Mouse (Mus musculus) CH12.LX (cell line): ENCODE results near the gene Polr2f. TPM values are rescaled to one million over a fixed set of nuclear protein-coding genes. Genes with fewer than 3 reads are reported as not detected.
A peak's percentile ranks its signal among the peaks of the same experiment; 100 is the strongest.

Experiments
- DNase-seq: peaks from one replicate; pipeline ENCODE4 v3.0.0-alpha.2; 2013; ENCODE audit errors: extremely low read depth
- H3K27ac ChIP-seq: 2 replicates; pipeline ENCODE4 v1.5.1; 2012; ENCODE audit warnings: low read depth, mild to moderate bottlenecking, control low read depth, moderate library complexity; ENCODE audit not compliant: insufficient read depth
- H3K27me3 ChIP-seq: replicated peaks from 2 replicates; pipeline ENCODE3; 2012; ENCODE audit warnings: inconsistent platforms
- H3K36me3 ChIP-seq, 2 experiments: replicated peaks in 1 of 2; 2 replicates each; pipeline versions ENCODE3 to v1.6.1; 2012; ENCODE audit warnings: inconsistent platforms in 1 of 2, low read length in 1 of 2, mild to moderate bottlenecking in 1 of 2, mixed read lengths in 1 of 2, moderate library complexity in 1 of 2; ENCODE audit not compliant: control insufficient read depth in 1 of 2, insufficient read depth in 1 of 2
- H3K4me1 ChIP-seq, 2 experiments: 2 replicates each; pipeline ENCODE4 v1.6.1; 2012; ENCODE audit warnings: inconsistent platforms in 1 of 2, moderate library complexity in 1 of 2; ENCODE audit not compliant: insufficient read depth in 2 of 2, control insufficient read depth in 1 of 2
- H3K4me2 ChIP-seq: 2 replicates; pipeline ENCODE4 v1.6.1; 2012; ENCODE audit warnings: low read depth, mild to moderate bottlenecking, control low read depth; ENCODE audit not compliant: poor library complexity, insufficient read depth, severe bottlenecking
- H3K4me3 ChIP-seq, 3 experiments: fragments of 150-350 bp in 1 of 3; sonication (generic) in 1 of 3; replicated peaks in 1 of 3; 2 replicates each; pipeline versions ENCODE3 to v1.5.1; 2011 to 2012; ENCODE audit warnings: low read depth in 2 of 3, low read length in 2 of 3, mild to moderate bottlenecking in 2 of 3, moderate library complexity in 2 of 3, control low read depth in 1 of 3, improper control_type of control experiment in 1 of 3, inconsistent platforms in 1 of 3, mixed read lengths in 1 of 3; ENCODE audit not compliant: poor library complexity in 1 of 3
- H3K79me2 ChIP-seq: replicated peaks from 2 replicates; pipeline ENCODE4 v1.6.1; 2012; ENCODE audit warnings: mild to moderate bottlenecking, moderate library complexity; ENCODE audit not compliant: control insufficient read depth, poor library complexity, insufficient read depth, severe bottlenecking; ENCODE audit errors: extremely low read depth
- H3K9ac ChIP-seq: 2 replicates; pipeline ENCODE4 v1.6.1; 2012; ENCODE audit warnings: low read depth, mild to moderate bottlenecking, control low read depth, moderate library complexity; ENCODE audit not compliant: insufficient read depth
- H3K9me3 ChIP-seq: replicated peaks from 2 replicates; pipeline ENCODE3; 2012; ENCODE audit warnings: low read length, inconsistent platforms, mixed read lengths
- CTCF ChIP-seq, 2 experiments: IDR thresholded peaks in 1 of 2; conservative IDR thresholded peaks in 1 of 2; 2 replicates each; pipeline ENCODE4 v1.5.1; 2011 to 2012; ENCODE audit warnings: low read depth in 2 of 2, low read length in 2 of 2, improper control_type of control experiment in 1 of 2, inconsistent platforms in 1 of 2, mild to moderate bottlenecking in 1 of 2, moderate library complexity in 1 of 2
- E2F4 ChIP-seq: IDR thresholded peaks from 2 replicates; pipeline ENCODE4 v1.6.1; 2011; ENCODE audit warnings: low read depth, low read length, improper control_type of control experiment; ENCODE audit not compliant: insufficient replicate concordance
- ETS1 ChIP-seq: conservative IDR thresholded peaks from 2 replicates; pipeline ENCODE4 v1.6.1; 2012; ENCODE audit warnings: low read depth, mild to moderate bottlenecking, inconsistent platforms, low read length, improper control_type of control experiment, moderate library complexity
- GABPA ChIP-seq: IDR thresholded peaks from 2 replicates; pipeline ENCODE4 v1.6.1; 2012; ENCODE audit warnings: low read depth, low read length, improper control_type of control experiment, inconsistent platforms; ENCODE audit not compliant: insufficient replicate concordance
- IRF4 ChIP-seq: IDR thresholded peaks from 2 replicates; pipeline ENCODE4 v1.6.1; 2014; ENCODE audit warnings: low read depth, mild to moderate bottlenecking, inconsistent platforms, low read length, improper control_type of control experiment
- JUND ChIP-seq: conservative IDR thresholded peaks from 2 replicates; pipeline ENCODE4 v1.6.1; 2011; ENCODE audit warnings: low read depth, low read length, improper control_type of control experiment
- KAT2A ChIP-seq: IDR thresholded peaks from 2 replicates; pipeline ENCODE4 v1.6.1; 2012; ENCODE audit warnings: low read length, improper control_type of control experiment, inconsistent platforms; ENCODE audit not compliant: insufficient replicate concordance
- MAX ChIP-seq: IDR thresholded peaks from 2 replicates; pipeline ENCODE4 v1.6.1; 2011; ENCODE audit warnings: low read length, improper control_type of control experiment
- MEF2A ChIP-seq: IDR thresholded peaks from 2 replicates; pipeline ENCODE4 v1.6.1; 2014; ENCODE audit warnings: low read depth, mild to moderate bottlenecking, inconsistent platforms, low read length, improper control_type of control experiment, borderline replicate concordance
- MYC ChIP-seq: IDR thresholded peaks from 2 replicates; pipeline ENCODE4 v1.6.1; 2011; ENCODE audit warnings: low read depth, mild to moderate bottlenecking, improper control_type of control experiment, low read length
- NRF1 ChIP-seq: IDR thresholded peaks from 2 replicates; pipeline ENCODE4 v1.6.1; 2014; ENCODE audit warnings: low read depth, mild to moderate bottlenecking, inconsistent platforms, low read length, improper control_type of control experiment, moderate library complexity
- POLR2A ChIP-seq: IDR thresholded peaks from 2 replicates; pipeline ENCODE4 v1.6.1; 2011; ENCODE audit warnings: low read depth, mild to moderate bottlenecking, improper control_type of control experiment, low read length
- RAD21 ChIP-seq: IDR thresholded peaks from 2 replicates; pipeline ENCODE4 v1.6.1; 2011; ENCODE audit warnings: low read depth, mild to moderate bottlenecking, low read length, improper control_type of control experiment, moderate library complexity
- SIN3A ChIP-seq: IDR thresholded peaks from 2 replicates; pipeline ENCODE4 v1.6.1; 2012; ENCODE audit warnings: low read length, improper control_type of control experiment, inconsistent platforms
- TBP ChIP-seq: conservative IDR thresholded peaks from 2 replicates; pipeline ENCODE4 v1.6.1; 2011; ENCODE audit warnings: low read depth, low read length, improper control_type of control experiment
- USF2 ChIP-seq: conservative IDR thresholded peaks from 2 replicates; pipeline ENCODE4 v1.6.1; 2011; ENCODE audit warnings: low read depth, low read length, improper control_type of control experiment
- ZKSCAN1 ChIP-seq: IDR thresholded peaks from 2 replicates; pipeline ENCODE4 v1.6.1; 2012; ENCODE audit warnings: low read depth, inconsistent platforms, low read length, improper control_type of control experiment, borderline replicate concordance
- ZNF384 ChIP-seq: IDR thresholded peaks from 2 replicates; pipeline ENCODE4 v1.6.1; 2012; ENCODE audit warnings: low read depth, low read length, improper control_type of control experiment, inconsistent platforms
- dilution Hi-C: fragments of 300-500 bp; cut with MboI; formaldehyde crosslinking; loops from 2 replicates; pipeline ENCODE4 v1.14.3; 2020; ENCODE audit warnings: low sequenced_read_pairs; ENCODE audit not compliant: extremely low pct_unique_long_range_greater_than_20kb, extremely low pct_ligation_motif_present
- in situ Hi-C: fragments of 300-500 bp; cut with MboI; formaldehyde crosslinking; loops from 3 replicates; pipeline ENCODE4 v1.14.3; 2019; ENCODE audit warnings: low sequenced_read_pairs, low pct_ligation_motif_present, low pct_unique_long_range_greater_than_20kb, mixed read lengths
- polyA plus RNA-seq: library from polyadenylated mRNA; unstranded; fragments of >175 nt; gene quantifications from 2 replicates; pipeline ENCODE4 v1.2.1, GENCODE M21; 2012; ENCODE audit warnings: low read depth; ENCODE audit not compliant: insufficient read length
- total RNA-seq, 2 experiments: library from RNA; depleted of rRNA; stranded (reverse); fragments of 300-350 nt in 1 of 2; fragments of >200 nt in 1 of 2; gene quantifications; 2 replicates each; pipeline ENCODE4 v1.2.3; 2012 to 2014

Gene Polr2f
- total and polyA plus RNA-seq, 3 experiments = 218 to 414 (median 286) TPM

DNA sequence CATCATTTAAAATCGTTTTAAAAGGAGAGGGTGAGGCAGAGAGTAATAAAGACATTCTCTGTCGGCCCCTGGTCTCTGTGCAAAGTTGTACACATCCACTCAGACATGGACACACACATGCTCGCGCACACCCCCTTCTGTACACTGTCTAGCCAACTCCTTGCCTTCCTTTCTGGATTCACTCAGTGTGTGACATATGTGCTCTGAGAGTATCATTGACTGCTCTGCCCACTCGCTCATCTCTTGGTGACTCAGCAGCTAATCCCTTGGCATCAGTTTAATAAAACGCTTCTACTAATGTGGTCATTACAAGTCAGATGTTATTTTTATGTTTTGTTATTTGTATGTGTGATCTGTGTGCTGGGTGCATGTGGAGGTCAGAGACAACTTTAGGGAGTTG is 48.5 kb upstream of the Polr2f start:
- H3K27ac ChIP-seq = no peak overlapping the region
- H3K4me2 ChIP-seq = no peak overlapping the region
- no peaks in the 10 kb centered on the region for H3K27me3 ChIP-seq
- H3K79me2 ChIP-seq = peaks cover 5% of the 10 kb centered on the region; the same call in 1 of the 2 replicates
- no peak for DNase-seq
- H3K4me1 ChIP-seq = no peaks in the 10 kb centered on the region
- dilution Hi-C loops = no loop called here
- TF ChIP-seq GABPA (no peak), RAD21 (no peak), MEF2A (no peak), IRF4 (no peak), ETS1 (no peak)
- TF ChIP-seq, all 38 proteins: peak for 0
- Histone ChIP-seq H3K4me3 (no peak overlapping the region), H3K9ac (no peak overlapping the region), H3K36me3 (peaks cover 72 to 90% of the 10 kb centered on the region in 2 experiments), H3K9me3 (no peaks in the 10 kb centered on the region)
- in situ Hi-C loops = no loop called here

DNA sequence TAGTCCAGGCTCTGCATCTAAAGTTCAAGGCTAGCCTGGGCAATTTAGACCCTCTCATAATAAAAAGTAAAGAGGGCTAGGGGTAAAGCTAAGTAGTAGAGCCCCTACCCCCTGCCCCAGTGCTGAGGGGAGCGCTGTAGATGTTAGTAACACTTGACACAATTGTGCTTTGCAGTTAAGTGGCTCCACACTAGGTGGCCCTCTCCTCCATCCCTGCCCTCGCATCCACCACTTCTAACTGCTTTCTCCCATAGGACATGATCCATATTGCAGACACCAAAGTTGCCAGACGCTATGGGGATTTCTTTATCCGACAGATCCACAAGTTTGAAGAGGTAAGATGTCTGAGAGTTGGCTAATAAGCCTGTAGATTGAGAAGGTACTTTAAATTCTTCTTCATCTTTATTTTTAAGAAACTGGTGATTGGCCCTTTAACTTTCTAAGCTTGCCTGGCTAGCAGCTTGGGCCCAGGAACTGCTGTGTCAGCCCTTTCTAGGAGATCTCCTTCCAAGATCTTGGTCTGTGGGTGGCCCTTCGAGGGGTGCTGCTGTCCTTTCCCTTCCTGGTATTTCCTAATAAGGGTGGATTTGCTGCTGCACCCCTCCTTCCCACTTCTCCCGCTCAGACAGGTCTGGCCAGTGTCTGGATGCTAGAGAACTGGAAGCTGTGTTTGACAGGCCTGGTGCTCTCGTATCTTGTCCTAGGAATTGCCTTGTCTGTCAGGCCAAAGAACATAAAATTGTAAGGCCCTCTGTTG is 47.5 kb upstream of the Polr2f start:
- Histone ChIP-seq H3K27ac (no peak overlapping the region), H3K36me3 (peaks cover 67 to 86% of the 10 kb centered on the region in 2 experiments), H3K79me2 (peaks cover 5% of the 10 kb centered on the region; the same call in 1 of the 2 replicates), H3K4me1 (no peaks in the 10 kb centered on the region), H3K9ac (no peak overlapping the region), H3K4me2 (no peak overlapping the region), H3K27me3 (no peaks in the 10 kb centered on the region), H3K9me3 (no peaks in the 10 kb centered on the region), H3K4me3 (no peak overlapping the region)
- dilution Hi-C loops (no loop called here), in situ Hi-C loops (no loop called here)
- DNase-seq = no peak
- TF ChIP-seq CTCF (conservative IDR thresholded peaks at IDR 0.05 in 1 of 2, IDR thresholded peaks at IDR 0.05 in 1 of 2; ENCODE audit: low read depth in 2 of 2, low read length in 2 of 2) (peak in 1 of 2 experiments; percentile 48; a peak in 2 of 4 replicates), NRF1 (no peak), RAD21 (peak; percentile 15), E2F4 (no peak), JUND (no peak), TBP (no peak)

DNA sequence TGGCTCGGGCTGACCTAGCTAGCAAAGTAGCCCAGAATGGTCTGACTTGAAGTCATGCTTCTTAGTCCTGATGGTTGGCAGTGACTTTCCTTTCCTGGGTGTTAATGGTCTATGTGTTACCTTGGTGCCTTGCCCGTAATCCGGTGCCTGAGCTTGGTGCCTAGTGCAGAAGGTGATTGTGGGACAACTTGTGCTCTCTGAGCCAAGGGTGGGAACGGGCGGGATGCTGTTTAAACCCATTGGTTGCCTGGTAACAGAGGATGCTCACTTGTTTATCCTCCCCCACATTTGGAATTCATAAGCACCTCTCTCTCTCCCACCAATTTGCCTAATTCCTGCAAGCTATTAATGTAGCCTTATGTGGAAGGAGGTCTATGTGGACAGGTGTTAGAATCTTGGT is 45.3 kb upstream of the Polr2f start:
- Histone ChIP-seq H3K79me2 (peaks cover 2% of the 10 kb centered on the region; the same call in 1 of the 2 replicates), H3K27ac (no peak overlapping the region), H3K4me2 (no peak overlapping the region), H3K4me1 (no peaks in the 10 kb centered on the region), H3K4me3 (no peak overlapping the region), H3K36me3 (peaks cover 48 to 65% of the 10 kb centered on the region in 2 experiments), H3K9ac (no peak overlapping the region), H3K27me3 (no peaks in the 10 kb centered on the region), H3K9me3 (no peaks in the 10 kb centered on the region)
- dilution Hi-C loops (no loop called here), in situ Hi-C loops (loop anchor here (5.0 kb wide), 1 partner anchor 42 kb away; no protein-coding TSS in a partner anchor)
- DNase-seq = no peak
- TF ChIP-seq ZKSCAN1 (no peak), MAX (no peak), USF2 (no peak), MYC (no peak), ZNF384 (no peak), GABPA (no peak), SIN3A (no peak), KAT2A (no peak), POLR2A (no peak)
